Mouse (Mus musculus) cerebellum, adult 8-10 months (tissue): Measurements from ENCODE around the gene Scly.

Source experiments
- DNase-seq: peaks from one replicate; pipeline ENCODE4 v3.0.0; 2022

The Scly gene

GRCm38 (mm10) chr1:91301206-91301920 lies 3.2 kb downstream of the Scly start:
- no peak for DNase-seq

GRCm38 (mm10) chr1:91302021-91302420 lies 3.9 kb downstream of the Scly start:
- DNase-seq: no peak

GRCm38 (mm10) chr1:91304621-91305020 lies 6.5 kb downstream of the Scly start:
- no peak for DNase-seq

- DNase-seq: no peak
Observed at GRCm38 (mm10) chr1:91309366-91310085, 11.4 kb downstream of the Scly start.

GRCm38 (mm10) chr1:91312273-91312672 lies 14.1 kb downstream of the Scly start:
- DNase-seq: no peak

GRCm38 (mm10) chr1:91313251-91313650 lies 15.1 kb downstream of the Scly start:
- no peak for DNase-seq

GRCm38 (mm10) chr1:91317656-91318055 lies 19.5 kb downstream of the Scly start:
- DNase-seq: no peak

GRCm38 (mm10) chr1:91321760-91322438 lies 23.8 kb downstream of the Scly start, which contains the start of gene Espnl:
Espnl (plus strand) TSS chr1:91322075.
- DNase-seq: no peak

GRCm38 (mm10) chr1:91324646-91325045 lies 26.5 kb downstream of the Scly start:
- DNase-seq: no peak

- DNase-seq: no peak
Observed at GRCm38 (mm10) chr1:91325488-91326042, 27.4 kb downstream of the Scly start.

GRCm38 (mm10) chr1:91332102-91332501 lies 34.0 kb downstream of the Scly start:
- no peak for DNase-seq

- no peak for DNase-seq
Observed at GRCm38 (mm10) chr1:91333582-91333981, 35.4 kb downstream of the Scly start.

- DNase-seq: no peak
Observed at GRCm38 (mm10) chr1:91337355-91337754, 39.2 kb downstream of the Scly start.

- DNase-seq: no peak
Observed at GRCm38 (mm10) chr1:91344001-91344400, 45.9 kb downstream of the Scly start.

- DNase-seq: no peak
Observed at GRCm38 (mm10) chr1:91344921-91345685, 47.0 kb downstream of the Scly start.

GRCm38 (mm10) chr1:91346892-91347291 lies 48.8 kb downstream of the Scly start:
- DNase-seq: peak; percentile 60

- DNase-seq: no peak
Observed at GRCm38 (mm10) chr1:91350841-91351240, 52.7 kb downstream of the Scly start, which contains the start of gene Klhl30. Klhl30 (plus strand) TSS chr1:91351016.

- no peak for DNase-seq
Observed at GRCm38 (mm10) chr1:91351249-91351648, 53.1 kb downstream of the Scly start.

- no peak for DNase-seq
Observed at GRCm38 (mm10) chr1:91352277-91352676, 54.1 kb downstream of the Scly start.

- no peak for DNase-seq
Observed at GRCm38 (mm10) chr1:91356105-91356504, 58.0 kb downstream of the Scly start.

- DNase-seq: no peak
Observed at GRCm38 (mm10) chr1:91362113-91362512, 64.0 kb downstream of the Scly start.

GRCm38 (mm10) chr1:91364822-91365644 lies 66.9 kb downstream of the Scly start:
- DNase-seq: no peak
